Mouse (Mus musculus): ENCODE measurements around the gene Mmab.
A peak's percentile ranks its signal among the peaks of the same experiment; 100 is the strongest.

Gene Mmab

DNA sequence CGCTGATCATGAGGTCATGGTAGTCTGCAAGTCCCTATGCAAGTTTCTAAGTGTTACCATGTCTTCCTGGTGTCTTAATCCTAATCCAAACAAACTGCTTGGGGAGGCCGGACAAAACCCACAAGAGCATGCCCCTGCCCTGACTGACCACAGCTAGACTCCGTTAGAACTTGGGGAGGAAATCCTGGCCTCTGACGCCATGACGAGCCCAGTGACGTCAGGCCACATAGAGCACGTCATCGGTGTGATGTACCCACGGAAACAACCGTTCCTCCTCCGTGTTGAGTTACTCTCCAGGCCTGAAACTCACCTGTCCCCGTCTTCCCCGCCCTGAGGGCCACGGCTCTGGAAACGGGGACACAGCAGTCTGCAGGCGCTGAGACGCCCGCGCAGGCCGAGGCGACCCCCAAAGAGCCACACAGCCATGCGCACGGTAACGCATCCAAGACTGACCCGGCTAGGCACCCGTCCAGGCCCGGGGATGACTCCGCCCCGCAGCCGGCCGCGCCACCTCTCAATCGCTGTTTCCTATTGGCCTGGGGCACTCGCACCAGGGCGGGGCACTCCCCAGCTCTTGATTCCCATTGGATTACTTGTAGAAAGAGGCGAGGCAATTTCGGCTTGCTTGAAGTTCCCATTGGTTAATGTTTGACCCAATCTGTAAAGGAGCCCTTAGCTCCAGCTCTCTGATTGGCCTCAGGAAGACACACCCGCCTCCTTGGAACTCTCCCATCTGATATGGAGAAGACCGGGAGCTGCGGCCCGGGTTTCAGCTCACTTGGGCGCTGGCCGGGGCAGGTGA lies at the start of gene Mmab, which contains the start of gene Mvk:
Gene Mmab, minus strand, starts transcription at position 495 of the 802 bp plus-strand sequence.
Gene Mvk, plus strand, starts transcription at position 704 of the 802 bp plus-strand sequence.
- DNase-seq (ENCODE audit: low read depth) = peak; percentile 95

DNA sequence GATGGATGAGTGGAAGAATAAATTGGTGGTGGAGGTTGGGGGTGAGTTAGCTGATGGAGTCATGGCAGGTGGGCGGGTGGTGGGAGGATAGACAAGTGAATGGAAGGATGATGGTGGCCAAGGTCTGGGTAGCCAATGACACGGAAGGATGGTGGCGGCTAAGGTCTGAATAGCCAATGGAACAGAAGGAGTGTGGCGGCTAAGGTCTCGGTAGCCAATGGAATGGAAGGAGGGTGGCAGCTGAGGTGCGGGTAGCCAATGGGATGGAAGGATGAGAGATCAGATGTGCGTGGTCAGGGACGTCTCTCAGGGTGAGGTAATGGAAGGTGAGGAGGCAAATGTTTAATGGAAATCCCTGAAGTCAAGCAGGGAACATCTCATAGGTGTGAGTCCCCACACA lies 46.4 kb upstream of the Mmab start:
- no peak for DNase-seq (ENCODE audit: low read depth)

DNA sequence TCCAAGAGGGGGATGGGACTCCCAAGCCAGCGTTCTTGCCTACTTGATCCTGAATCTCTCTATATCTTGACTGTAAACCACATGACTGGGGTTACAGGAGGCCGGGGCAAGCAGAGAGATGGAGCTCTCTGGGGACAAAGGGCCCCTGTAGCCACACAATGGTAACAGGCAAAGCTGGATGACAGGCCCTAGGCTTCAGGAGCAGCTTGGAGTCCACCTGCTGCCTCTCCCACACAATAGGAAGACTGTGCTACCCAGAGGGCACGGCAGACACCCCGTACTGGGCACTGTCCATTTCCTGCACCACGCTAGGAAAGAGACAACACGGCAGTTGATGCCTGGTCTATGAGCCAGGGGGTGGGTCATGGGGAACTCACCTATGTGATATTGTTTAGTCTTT lies 45.7 kb upstream of the Mmab start:
- no peak for DNase-seq (ENCODE audit: low read depth)

DNA sequence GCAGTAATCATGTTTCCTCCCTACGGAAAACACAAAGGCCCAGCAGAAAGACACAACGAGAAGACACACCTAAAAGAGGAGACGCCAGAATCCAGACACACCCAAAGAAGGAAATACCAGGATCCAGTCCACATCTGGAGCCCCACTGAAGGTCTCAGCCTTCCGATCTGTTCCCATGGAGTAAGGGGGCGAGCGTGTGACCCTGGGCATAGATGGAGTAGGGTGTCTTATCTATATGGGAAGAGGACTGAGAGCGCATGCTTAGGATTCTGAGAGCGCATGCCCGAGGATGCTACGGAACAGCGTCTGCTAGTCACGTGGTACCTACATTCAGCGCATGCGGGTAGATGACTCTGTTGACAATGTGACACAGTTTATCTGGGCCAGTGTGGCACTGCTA lies 41.8 kb upstream of the Mmab start:
- DNase-seq (ENCODE audit: low read depth) = no peak

DNA sequence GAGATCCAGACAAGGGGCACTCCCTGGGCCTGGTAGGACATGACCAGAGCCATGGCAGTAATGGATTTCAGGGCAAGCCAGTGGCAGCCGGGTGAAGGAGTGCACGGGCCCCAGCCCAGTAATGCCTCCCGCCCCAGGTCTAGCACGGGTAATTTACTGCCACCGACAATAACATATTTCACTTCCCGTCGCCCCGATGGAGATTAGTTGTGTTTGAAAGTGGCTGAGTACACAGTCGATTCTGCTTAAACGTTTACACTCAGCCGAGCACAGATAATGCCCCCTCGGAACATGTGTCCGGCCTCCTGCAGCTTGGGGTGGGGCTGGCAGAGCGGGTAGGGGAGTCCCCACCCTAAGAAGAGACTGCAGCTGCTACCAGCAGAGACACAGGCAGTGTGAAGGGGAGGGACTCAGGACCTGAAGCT lies 38.7 kb upstream of the Mmab start:
- no peak for DNase-seq (ENCODE audit: low read depth)

DNA sequence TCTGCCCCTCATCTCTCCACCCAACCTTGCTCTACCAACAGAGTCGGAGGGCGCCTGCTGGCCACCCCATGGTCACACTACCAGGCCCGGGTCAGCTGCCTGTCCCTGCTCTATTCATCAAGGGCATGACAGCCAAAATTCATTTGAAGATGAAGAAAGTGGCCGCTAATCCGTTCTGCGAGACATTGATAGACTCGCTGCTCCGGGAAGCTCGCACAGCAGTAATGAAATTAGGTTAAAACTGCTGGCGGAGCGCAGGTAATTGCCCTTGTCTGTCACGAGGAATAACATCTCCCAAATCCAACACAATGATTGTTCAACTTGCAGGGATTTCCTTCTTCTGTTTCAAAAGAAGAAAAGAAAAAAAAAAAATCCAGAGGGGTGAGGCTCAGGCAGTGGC lies 34.4 kb upstream of the Mmab start:
- no peak for DNase-seq (ENCODE audit: low read depth)

DNA sequence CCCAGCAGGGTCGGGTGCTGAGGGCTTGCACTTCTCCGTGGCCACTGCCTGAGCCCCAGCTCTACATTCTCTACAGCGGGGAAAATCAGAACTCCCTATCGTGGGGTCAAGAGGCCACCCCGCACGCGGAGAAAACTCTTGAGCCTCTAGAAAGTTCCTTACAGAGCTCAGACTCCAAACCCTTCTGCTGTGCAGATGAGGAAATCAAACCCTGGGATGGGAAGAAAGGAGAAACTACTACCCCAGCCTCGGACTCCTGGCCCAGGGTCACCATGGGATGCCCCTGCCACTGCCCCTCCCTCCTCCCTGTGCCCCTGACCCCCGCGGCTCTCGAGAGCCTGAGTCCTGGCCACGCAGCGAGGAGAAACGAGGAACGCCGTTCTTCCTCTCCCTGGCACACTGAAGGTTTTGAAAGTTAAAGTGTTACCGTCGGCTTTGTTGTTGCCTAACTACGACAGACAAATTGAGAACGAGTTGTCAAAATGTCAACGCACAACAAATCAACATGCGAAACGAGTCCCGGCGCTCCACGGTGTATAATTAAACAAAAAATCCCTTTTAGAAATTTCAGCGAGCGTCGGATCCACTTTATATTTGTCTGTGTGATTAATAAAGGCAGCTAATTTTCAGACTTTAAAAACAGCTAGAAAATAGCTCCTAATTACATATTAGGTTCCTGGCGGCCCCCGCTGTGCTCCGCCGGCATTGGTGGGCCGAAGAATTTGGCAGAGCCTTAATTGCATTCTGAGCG lies 31.1 kb upstream of the Mmab start:
- DNase-seq (ENCODE audit: low read depth) = no peak

DNA sequence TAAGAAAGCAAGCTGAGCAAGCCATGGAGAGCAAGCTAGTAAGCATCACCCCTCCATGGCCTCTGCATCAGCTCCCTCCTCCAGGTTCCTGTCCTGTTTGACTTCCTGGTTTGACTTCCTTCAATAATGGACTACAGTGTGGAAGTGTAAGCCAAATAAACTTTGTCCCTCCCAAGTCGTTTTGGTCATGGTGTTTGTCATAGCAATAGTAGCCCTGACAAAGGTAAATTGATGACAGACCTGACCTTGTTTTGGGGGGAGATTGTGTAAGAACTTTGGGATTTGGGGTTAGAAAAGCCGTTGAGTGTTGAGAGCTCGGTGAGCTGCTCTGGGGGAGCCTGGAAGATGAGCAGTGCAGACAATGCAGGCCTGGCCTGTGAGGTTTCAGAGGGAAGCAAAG lies 26.5 kb upstream of the Mmab start:
- DNase-seq (ENCODE audit: low read depth) = no peak

DNA sequence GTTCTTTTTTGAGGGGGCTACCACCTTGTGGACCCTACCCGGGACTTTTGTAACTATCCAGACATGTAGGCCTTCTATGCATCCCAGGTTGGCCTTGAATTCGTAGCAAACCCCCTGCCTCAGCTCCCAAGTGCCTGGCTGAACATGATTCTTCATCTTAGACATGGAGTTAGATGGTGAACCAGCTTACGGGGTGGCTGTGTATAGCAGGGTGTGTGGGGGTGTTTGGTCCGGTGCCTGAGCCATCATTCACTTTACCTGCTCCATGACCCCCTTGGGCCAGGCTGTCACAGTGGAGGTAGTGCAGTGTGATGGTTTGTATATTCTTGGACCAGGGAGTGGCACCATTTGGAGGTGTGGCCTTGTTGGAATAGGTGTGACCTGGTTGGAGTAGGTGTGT lies 24.1 kb upstream of the Mmab start:
- no peak for DNase-seq (ENCODE audit: low read depth)

DNA sequence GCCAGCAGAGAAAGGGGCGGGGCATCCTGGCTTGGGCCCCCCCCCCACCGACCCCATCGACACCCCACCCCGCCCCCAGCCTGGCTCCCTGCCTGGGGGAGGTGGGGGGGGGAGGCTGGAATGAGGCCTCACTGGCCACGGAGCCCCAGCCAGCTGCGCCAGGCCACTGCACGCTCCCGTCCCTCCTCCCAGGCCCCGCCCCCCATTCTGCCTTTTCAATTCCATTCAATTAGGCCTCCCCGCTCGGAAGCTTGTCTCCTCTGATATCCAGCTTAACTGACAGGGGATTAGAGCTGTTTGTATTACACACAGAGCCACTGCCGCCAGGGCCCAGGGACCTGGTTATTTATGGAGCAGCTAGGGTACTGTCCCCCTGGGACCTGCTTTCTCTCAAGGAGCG lies 23.6 kb upstream of the Mmab start:
- DNase-seq (ENCODE audit: low read depth) = no peak

DNA sequence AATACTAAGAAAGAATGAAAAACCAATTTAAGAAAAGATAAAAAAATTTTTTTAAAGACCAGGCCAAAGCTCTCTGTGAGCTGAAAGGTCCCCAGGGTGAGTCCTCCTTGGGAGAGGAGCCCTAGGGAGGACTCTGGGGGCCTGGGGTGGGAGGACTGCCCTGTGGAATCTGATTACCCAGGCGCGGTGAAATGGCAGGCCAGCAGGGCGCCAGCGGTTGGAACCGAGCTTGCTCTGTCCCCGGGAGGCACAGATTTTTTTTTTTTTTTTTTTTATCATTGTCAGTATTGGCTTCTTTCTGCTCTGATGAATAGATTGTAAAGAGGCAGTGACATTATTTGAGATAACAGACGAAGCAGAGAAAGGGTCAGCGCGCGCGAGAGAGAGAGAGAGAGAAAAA lies 23.2 kb upstream of the Mmab start:
- no peak for DNase-seq (ENCODE audit: low read depth)

DNA sequence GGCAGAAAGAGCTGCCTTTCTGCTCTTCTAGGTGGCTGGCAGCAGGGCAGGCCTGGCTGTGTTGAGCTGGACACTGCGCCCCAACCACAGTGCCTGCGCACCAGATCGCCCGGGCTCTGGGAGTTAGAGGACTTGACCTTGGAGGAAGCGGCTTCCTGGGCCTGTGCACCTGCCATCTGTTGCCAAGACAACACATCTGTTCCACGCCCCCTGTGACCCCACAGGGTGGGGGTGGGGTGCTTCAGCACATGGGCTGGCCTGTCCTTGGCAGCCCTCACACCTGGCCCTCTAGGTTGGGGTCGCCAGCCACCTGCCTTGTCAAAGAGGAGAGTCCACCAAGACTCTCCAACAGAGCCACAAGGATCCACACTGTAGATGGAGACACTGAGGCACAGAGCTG lies 21.8 kb upstream of the Mmab start:
- no peak for DNase-seq (ENCODE audit: low read depth)

DNA sequence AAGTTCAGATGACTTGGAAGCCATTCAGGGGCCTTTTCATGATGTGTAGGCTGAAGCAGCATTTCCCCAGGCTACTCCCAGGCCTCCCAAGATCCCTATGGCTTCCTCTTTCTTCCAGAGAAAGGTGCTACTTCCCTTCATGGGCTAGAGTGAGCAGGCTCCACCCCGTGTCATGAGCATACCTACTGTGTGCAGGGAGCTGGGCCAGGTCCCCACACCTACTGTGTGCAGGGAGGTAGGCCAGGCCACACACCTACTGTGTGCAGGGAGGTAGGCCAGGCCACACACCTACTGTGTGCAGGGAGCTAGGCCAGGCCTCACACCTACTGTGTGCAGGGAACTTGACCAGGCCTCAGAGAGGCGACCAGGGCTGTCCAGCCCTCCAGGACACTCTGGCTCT lies 20.7 kb upstream of the Mmab start:
- DNase-seq (ENCODE audit: low read depth) = no peak

DNA sequence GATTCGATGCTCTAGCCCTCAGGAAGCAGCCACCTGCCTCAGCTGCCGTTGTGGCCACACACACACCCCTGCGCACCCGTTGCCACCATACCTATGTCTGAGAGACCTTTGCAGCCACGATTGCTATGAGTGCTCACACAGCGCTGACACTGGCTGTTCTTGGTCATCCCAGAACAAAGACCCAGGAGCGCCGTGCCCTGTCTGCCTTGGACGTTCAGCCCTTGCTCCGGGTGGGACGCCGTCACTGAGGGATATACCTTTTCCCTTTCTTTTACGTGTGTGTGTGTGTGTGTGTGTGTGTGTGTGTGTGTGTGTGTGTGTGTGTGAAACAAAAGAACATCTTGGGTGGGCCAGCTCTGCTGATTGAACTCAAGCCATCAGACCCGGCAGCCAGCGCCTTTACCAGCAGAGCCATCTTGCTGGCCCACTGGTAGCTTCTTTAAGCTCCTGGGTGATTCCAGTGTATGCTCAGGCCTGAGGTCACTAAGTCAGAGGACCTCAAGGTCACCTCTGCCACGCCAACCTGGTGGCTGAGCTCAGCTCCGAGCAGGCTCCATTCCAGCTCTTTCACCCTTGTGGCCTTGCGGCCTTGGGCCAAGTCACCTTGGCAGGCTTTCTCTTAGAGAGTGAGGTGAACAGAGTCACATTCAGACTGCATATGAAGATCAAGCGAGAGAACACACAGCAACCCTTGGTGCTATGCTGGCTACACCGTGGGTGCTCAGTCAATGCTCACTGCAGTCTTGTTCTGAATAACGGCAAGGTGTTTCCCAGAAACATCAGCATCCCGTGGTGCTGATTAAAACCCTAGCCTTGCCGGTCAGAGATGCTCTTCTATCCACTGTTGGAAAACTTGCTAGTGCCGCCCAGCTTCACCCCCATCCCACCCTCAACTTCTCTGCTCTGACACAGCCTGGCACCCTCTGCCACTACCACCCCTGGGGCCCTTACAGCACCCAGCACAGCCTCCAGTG lies 18.5 kb upstream of the Mmab start:
- DNase-seq (ENCODE audit: low read depth) = no peak

DNA sequence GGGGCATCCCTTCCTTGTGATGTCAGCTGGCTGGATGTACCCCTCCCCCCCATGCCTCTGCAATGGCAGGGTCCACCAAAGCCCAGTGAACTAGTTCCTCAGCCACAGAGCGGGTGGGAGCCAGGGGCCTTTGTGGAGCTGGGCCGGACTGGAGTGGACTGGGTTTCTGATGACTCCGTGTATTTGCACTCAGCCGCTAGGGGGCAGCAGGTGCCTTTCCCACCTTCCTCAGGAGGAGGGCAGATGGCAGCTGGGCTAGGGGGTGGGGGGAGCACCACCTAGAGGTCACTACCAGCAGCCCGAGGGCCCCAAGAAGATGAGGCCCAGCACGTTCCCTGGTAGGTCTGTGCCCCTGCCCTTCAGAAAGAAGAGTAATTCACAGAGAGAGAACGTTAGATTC lies 17.4 kb upstream of the Mmab start:
- peak; percentile 32 for DNase-seq (ENCODE audit: low read depth)

DNA sequence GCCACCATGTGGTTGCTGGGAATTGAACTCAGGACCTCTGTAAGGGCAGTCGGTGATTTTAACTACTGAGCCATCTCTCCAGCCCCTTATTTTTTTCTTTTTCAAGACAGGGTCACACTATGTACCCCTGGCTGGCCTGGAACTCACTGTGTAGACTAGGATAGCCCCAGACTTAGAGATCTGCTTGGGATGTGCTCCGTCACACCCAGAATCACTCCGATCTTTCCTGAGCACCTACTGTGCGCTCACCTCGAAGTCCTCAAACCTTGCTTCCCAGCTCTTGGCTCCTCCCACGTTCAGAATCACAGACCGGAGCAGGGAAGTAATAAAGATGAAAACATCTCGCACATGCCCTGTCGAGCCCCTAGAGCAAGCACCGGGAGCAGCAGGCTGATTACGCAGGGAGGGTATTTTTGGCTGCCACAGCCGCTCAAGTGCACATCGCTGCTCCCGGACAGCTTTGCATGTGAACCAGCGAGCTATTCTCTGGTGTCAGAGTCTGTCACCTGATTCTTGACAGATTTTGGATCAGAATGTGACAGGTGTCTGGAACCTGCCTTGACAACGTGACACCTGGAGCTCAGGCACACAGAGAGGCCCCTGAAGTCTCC lies 13.2 kb upstream of the Mmab start:
- no peak for DNase-seq (ENCODE audit: low read depth)

DNA sequence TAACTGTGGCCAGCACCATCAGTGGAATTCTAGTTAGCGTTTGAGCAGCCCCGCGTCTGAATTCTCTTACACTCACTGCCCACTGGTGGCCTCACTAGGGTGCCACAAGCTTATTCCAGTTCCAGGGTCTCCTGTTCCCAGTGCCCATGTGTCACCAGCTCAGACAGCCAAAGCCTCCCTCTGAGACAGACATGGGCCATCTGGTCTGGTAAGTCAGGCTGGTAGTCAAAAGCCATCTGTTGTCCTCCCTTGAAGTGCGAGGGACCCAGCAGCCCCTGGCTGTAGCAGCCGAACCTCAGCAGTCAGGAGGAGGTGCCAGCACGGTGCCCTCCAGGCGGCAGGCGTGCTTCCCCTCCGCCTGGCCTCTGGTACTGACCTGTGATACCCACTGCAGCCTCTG lies 12.4 kb upstream of the Mmab start:
- no peak for DNase-seq (ENCODE audit: low read depth)

DNA sequence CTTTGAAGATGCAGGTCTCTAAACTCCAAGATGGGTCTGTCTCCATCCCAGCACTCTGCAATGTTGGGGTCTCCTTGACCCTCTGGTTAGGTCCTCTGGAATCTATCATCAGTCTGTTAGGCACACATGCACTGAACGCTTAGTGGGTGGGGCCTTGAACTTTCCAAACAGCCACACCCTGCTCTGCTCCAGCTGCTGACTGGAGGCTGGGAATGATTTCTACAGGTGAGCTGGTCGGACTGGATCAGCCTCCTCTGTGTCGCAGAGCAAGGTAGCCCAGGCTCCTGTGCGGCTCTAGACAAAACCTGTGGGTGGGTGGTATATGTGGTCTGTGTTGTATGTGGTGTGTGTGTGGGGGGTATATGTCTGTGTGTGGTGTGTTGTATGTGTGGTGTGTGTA lies 5.2 kb upstream of the Mmab start:
- DNase-seq (ENCODE audit: low read depth) = no peak

DNA sequence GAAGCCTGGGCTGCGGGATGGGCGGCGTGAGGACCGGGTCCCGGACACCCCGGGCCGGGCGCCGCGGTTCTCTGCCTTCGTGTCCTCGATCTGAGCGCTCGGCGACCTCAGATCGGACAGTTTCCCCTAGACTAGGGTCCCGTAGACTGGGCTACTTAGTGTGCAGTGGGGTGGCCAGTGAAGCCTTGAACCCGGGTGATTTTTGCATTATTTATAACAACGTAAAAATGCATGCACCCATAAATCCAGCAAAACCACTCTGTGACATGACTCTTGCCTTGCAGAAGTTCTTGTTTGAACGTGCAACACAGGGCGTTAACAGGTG lies 470 bp upstream of the Mmab start:
- DNase-seq (ENCODE audit: low read depth) = no peak

DNA sequence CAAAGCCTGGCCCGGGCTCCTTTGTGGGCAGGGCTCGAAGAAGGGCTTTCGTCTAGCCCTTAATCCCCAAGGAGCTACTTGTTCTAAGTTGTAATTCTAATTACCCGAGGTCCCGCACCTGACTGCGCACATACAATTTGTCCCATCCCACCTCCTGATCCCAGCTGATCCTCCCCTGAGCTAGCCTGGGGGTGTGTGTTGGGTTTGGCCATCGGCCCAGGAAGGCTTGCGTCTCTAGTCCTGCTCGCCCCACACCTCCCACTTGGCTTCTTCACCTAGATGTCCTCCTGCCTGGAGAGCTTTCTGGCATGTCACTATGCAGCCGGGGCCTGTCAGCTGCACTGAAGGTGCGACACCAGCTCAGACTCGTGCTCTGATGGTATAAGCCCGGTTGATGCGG lies 8.3 kb downstream of the Mmab start:
- no peak for DNase-seq (ENCODE audit: low read depth)

DNA sequence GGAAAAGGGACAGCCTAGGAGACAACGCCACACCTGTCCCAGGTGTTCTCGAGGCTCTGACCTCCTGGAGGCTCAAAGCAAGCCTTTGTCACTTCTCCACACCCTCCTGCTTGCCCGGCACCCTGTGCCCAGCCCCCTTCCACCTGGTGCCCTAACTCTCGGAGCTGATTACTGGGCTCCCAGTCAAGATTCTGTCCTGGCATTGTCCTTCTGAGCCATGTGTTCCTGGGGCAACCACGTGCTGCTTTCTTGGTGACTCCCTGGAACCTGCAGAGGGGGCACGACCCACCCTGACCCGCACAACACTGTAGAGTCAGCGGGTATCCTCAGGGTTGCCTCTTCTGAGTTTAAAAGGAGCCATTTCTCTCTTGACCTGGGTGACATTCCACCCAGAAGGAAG lies 9.5 kb downstream of the Mmab start:
- no peak for DNase-seq (ENCODE audit: low read depth)

DNA sequence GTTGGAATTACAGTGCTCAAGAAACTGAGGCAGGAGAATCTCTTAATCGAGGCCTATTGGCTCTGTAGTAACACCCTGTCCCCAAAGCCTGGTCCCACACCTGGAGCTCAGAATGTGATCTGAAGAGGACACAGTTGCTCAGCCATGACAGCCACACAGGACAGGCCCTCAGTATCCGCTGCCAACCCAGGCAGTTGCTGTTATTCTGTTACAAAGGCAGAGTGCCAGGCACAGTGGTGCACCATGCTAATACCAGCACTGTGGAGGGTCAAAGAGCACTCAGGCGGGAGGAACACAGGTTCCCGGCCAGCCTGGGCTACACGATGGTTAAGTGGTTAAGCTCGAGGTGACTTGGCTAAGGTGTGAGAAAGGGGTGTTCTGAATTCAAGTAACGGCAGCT lies 14.1 kb downstream of the Mmab start:
- DNase-seq (ENCODE audit: low read depth) = no peak
